Mouse (Mus musculus) E14TG2a.4 (cell line): ENCODE results near the gene Mbd6.

Source experiments
- H3K27me3 ChIP-seq: 2 replicates; pipeline ENCODE4 v1.6.1; 2014; ENCODE audit warnings: low read length, control low read depth; ENCODE audit not compliant: insufficient read depth
- H3K36me3 ChIP-seq: 2 replicates; pipeline ENCODE4 v1.6.1; 2014; ENCODE audit warnings: low read length, control low read depth; ENCODE audit not compliant: insufficient read depth
- H3K4me1 ChIP-seq: replicated peaks from 2 replicates; pipeline ENCODE4 v1.6.1; 2014; ENCODE audit warnings: low read depth, low read length, control low read depth
- H3K4me3 ChIP-seq: replicated peaks from 2 replicates; pipeline ENCODE4 v1.5.1; 2014; ENCODE audit warnings: mild to moderate bottlenecking, low read length
- H3K9me3 ChIP-seq: 2 replicates; pipeline ENCODE4 v1.6.1; 2014; ENCODE audit warnings: low read length, control low read depth
- CTCF ChIP-seq: conservative IDR thresholded peaks from 2 replicates; pipeline ENCODE4 v1.5.1; 2014; ENCODE audit warnings: low read length
- NANOG ChIP-seq: IDR thresholded peaks from 2 replicates; pipeline ENCODE4 v1.6.1; 2014; ENCODE audit warnings: borderline replicate concordance, low read length, mixed read lengths
- POU5F1 ChIP-seq: IDR thresholded peaks from 2 replicates; pipeline ENCODE4 v1.6.1; 2014; ENCODE audit warnings: low read length, borderline replicate concordance

The Mbd6 gene

DNA sequence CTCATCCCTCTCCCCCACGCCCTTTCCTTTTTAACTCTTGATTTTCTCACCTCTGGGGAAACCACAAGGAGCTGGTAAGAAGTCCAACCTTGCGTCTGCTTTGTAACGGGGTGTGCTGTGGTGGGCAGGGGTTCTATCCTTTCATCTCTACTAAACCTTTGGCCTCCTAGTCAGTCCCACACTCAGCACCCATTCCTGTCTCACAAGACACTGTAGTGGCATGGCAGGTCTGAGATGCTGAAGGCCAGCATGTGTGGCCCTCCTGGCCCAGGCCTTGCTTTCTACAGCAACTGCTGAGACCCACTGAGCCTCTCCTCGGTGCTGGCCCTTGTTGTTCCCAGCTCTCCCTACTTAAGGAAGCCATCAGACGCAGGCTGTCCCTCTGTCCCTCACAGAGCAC is 16.4 kb downstream of the Mbd6 start:
- H3K9me3 ChIP-seq, result no peaks in the 10 kb centered on the region
- no peak for TF ChIP-seq NANOG
- TF ChIP-seq POU5F1, result no peak
- no peak for TF ChIP-seq CTCF
- H3K4me3 ChIP-seq, result peak overlapping the region; percentile 17; the same call in 1 of the 2 replicates

DNA sequence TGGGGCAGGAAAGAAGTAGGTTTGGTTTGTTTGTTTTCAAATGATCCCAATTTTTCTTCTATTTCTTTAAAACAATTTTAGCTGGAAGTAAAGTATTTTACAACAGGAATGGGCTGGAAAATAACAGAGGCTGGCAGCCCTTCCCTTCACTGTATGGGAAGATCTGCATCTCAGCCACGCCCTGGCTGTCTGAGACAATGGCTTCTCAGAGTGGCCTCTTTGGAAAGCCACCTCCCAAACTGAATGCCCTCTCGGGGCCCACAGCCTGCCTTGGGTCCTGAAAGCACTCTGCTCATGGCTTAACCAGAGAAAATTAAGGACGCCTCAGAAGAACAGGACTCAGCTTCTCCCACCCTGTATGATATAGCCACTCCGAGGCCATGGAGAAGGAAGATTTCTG is 18.9 kb downstream of the Mbd6 start:
- H3K36me3 ChIP-seq, result peaks cover 72% of the 10 kb centered on the region

More for the DNA sequence above, 16.4 kb downstream of the Mbd6 start:
- peaks cover 93% of the 10 kb centered on the region for H3K36me3 ChIP-seq
- H3K4me1 ChIP-seq, result peaks cover 95% of the 10 kb centered on the region
- H3K27me3 ChIP-seq, result no peaks in the 10 kb centered on the region

DNA sequence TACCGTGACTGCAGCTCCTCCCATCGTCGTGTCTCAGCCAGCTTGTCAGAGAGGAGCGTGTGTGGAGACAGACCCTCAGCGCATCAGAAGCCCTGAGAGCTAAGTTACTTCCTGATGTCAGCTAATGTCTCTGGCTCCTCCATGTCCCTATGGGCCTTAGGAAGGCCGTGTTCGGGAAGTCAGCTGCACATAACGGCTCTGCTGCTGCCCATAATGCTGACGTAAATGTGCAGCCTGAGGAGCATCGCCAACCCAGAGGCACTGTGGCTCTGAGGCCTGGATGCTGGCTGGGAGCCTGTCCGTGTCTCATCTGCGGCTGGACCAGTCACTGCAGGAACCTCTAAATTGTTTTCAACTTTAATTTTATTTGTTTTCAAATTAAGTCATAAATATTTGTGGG is 19.8 kb downstream of the Mbd6 start:
- H3K4me3 ChIP-seq, result peak overlapping the region; percentile 24; the same call in 1 of the 2 replicates
- peaks cover 93% of the 10 kb centered on the region for H3K4me1 ChIP-seq
- H3K36me3 ChIP-seq, result peaks cover 66% of the 10 kb centered on the region
- TF ChIP-seq POU5F1 (no peak), NANOG (no peak), CTCF (no peak)
- no peaks in the 10 kb centered on the region for H3K27me3 ChIP-seq
- H3K9me3 ChIP-seq, result no peaks in the 10 kb centered on the region

More for the DNA sequence above, 18.9 kb downstream of the Mbd6 start:
- peaks cover 93% of the 10 kb centered on the region for H3K4me1 ChIP-seq
- H3K27me3 ChIP-seq, result no peaks in the 10 kb centered on the region
- H3K4me3 ChIP-seq, result peak overlapping the region; percentile 56
- TF ChIP-seq NANOG (no peak), CTCF (no peak), POU5F1 (no peak)
- no peaks in the 10 kb centered on the region for H3K9me3 ChIP-seq

DNA sequence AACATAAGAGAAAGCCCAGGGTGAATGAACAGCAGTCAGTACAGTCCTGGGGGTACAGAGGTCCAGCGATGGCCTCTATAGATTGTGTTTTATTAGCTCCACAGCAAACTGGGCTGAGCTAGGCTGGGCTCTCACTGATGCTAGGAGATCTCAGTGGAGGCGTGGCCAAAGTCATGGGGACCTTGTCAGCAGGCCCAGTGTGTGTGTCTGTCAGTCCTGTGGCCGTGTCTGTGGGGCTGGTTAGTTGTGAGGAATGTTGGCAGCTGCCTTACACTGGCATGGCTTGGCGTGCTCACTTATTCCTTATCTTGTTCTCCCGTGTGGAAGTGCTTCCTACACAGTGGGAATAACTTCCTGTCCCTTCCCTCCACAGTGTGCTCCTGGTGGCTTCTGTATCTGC is 20.4 kb downstream of the Mbd6 start:
- peaks cover 61% of the 10 kb centered on the region for H3K36me3 ChIP-seq
- TF ChIP-seq POU5F1, result no peak
- TF ChIP-seq NANOG, result no peak
- TF ChIP-seq CTCF, result no peak
- H3K4me3 ChIP-seq, result peak overlapping the region; percentile 24; the same call in 1 of the 2 replicates
- no peaks in the 10 kb centered on the region for H3K9me3 ChIP-seq
- H3K4me1 ChIP-seq, result peaks cover 93% of the 10 kb centered on the region
- H3K27me3 ChIP-seq, result no peaks in the 10 kb centered on the region

DNA sequence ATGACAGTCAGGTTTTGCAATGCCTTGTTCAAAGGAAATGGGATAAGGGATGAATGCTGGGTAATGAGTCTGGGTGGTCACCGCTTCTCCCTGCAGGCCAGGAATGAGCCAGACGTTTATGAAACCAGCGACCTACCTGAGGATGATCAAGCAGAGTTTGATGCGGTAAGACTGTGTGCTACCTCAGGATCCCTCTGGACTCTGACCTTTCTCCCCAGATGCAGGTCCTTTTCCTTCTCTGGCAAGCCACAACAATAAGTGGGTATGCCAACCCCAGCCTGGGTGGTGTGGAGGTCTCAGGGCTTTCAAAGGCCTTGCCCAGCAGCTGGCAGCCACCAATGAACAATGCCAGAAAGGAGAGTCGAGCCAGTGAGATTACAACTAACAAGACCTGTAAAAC is 21.5 kb downstream of the Mbd6 start:
- peaks cover 50% of the 10 kb centered on the region for H3K36me3 ChIP-seq
- H3K27me3 ChIP-seq, result no peaks in the 10 kb centered on the region
- peak overlapping the region; percentile 99 for H3K4me3 ChIP-seq
- no peaks in the 10 kb centered on the region for H3K9me3 ChIP-seq
- TF ChIP-seq POU5F1 (no peak), NANOG (no peak), CTCF (no peak)
- H3K4me1 ChIP-seq, result peaks cover 92% of the 10 kb centered on the region

DNA sequence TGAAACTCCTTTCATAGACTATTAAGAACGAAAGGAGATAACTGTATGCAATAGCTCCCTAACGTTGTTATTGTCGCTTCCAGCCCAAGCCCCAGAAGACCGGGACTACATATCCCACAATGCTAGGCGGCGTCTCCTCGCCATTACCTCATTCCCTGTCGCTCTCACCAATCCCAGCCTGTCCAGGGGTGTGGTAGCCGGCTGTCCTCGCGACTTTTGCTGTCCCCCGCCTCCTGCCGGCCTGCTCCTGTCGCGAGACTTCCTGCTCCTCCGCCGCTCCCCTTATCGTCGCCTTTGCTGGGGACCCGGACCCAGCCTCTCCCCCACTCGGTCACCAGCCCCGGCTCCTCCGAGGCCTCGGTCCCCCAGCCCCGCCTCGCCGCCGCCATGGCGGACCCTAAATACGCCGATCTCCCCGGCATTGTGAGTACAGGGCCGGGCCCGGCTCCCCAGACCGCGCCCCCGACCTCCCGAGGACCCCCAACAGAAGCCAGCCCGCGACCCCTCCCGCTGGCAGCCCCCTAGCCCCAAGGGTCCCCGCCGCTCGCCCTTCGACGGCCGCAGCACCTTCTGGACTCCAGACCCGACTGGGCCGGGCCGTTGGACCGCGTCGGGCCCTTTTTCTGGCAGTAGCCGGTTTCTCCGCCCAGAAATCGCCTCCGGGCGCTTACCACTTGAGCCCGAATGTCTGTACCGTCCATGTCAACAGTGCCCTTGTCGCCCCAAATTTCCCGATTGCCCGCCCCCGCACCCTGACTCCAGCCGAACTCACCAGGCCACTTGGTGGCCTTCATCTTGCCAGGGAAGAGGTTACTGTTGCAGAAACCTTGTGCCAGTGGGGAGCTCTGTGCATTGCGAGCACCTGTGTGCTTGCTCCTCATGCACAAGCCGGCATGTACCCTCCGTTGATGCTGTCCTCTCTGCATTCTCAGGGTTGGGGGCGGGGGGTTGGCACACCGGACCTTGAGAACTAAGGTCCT is 22.4 kb downstream of the Mbd6 start, which contains the start of gene Dctn2:
Dctn2 (plus strand) TSS at position 257 of the 980 bp plus-strand sequence.
- peak within 1 kb of the TSS; percentile 99 for H3K4me3 ChIP-seq
- no peaks in the 10 kb centered on the region for H3K9me3 ChIP-seq
- no peaks in the 10 kb centered on the region for H3K27me3 ChIP-seq
- TF ChIP-seq POU5F1 (no peak), NANOG (no peak), CTCF (no peak)
- peaks cover 44% of the 10 kb centered on the region for H3K36me3 ChIP-seq
- H3K4me1 ChIP-seq, result peaks cover 92% of the 10 kb centered on the region

DNA sequence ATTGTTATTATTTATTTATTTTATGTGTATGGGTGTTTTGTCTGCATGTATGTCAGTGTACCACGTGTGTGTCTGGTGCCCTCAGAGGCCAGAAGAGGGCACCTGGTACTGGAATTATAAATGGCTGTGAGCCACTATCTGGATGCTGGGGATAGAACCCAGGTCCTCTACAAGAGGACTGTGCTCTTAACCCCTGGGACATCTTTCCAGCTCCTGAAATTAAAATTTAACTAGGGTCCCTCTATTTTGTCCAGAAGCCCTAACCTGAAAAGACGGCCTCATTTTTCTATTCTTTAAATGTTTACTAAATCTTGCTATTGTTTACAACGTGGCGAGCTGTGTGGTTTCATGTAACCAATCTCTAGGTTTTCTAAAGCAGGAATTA is 23.1 kb downstream of the Mbd6 start:
- Histone ChIP-seq H3K36me3 (peaks cover 44% of the 10 kb centered on the region), H3K27me3 (no peaks in the 10 kb centered on the region), H3K4me3 (peak overlapping the region; percentile 99; the same call in 1 of the 2 replicates), H3K4me1 (peaks cover 92% of the 10 kb centered on the region), H3K9me3 (no peaks in the 10 kb centered on the region)
- no peak for TF ChIP-seq NANOG
- TF ChIP-seq CTCF, result no peak
- TF ChIP-seq POU5F1, result no peak

DNA sequence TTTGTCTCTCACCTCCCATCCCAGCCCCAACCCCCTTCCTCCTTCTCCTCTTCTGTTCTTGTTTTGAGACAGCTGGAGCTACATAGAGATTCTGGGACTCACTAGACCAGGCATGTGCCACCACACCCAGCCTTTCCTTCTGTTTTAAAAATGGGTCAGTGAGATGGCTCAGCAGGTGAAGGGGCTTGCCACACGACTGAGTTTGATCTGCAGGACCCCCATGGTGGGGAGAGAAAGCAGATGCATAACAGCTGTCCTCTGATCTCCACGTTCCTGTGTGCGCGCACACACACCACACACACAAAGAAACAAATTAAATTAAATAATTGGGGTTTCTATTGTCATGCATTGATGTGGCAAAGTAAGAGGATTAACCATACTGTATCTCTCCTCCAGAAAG is 23.8 kb downstream of the Mbd6 start:
- Histone ChIP-seq H3K27me3 (no peaks in the 10 kb centered on the region), H3K4me1 (peaks cover 92% of the 10 kb centered on the region)

More for the DNA sequence above, 23.8 kb downstream of the Mbd6 start:
- Histone ChIP-seq H3K4me3 (no peak overlapping the region; the same call in 1 of the 2 replicates), H3K36me3 (peaks cover 41% of the 10 kb centered on the region), H3K9me3 (no peaks in the 10 kb centered on the region)
- TF ChIP-seq NANOG (no peak), CTCF (no peak), POU5F1 (peak; percentile 50; the same call in 1 of the 2 replicates)
